Mouse (Mus musculus) left cerebral cortex, postnatal 36 days (tissue): ENCODE results near the gene Mgst2. TPM values are rescaled to one million over a fixed set of nuclear protein-coding genes. Genes with fewer than 3 reads are reported as not detected.

Experiments
- DNase-seq, 2 experiments: peaks; one replicate each; pipeline ENCODE4 v3.0.0; 2021 to 2022; ENCODE audit warnings: low spot score in 2 of 2, mixed read lengths in 1 of 2
- intact Hi-C: fragments of 180-260 bp; cut with DNase I; formaldehyde crosslinking; loops from one replicate; pipeline ENCODE4 v1.15.1; 2025
- total RNA-seq, 2 experiments: library from RNA; stranded (reverse); gene quantifications; 2 replicates each; pipeline ENCODE4 v1.2.3; 2021

The Mgst2 gene
- total RNA-seq, 2 experiments from 2014 or later: not detected

DNA sequence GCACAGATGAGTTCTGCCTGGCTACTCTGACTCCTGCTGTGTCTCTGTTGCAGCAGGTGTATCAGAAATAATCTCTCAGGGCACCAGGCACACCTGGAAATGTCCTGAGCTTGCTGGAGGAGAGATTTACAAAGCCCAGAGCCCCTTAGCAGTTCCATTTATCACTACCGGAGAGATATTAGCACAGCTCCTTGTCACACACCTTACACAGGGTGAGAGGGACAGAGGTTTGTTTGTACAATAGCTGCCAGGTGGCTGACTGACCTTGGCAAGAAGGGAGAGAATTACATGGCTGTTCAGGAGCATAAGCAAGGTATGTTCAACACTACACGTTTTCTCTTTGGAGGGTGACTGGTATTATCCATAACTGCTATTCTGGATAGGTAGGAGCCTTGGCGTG, 35.6 kb downstream of the Mgst2 start:
- no peak for DNase-seq
- intact Hi-C loops: no loop called here

DNA sequence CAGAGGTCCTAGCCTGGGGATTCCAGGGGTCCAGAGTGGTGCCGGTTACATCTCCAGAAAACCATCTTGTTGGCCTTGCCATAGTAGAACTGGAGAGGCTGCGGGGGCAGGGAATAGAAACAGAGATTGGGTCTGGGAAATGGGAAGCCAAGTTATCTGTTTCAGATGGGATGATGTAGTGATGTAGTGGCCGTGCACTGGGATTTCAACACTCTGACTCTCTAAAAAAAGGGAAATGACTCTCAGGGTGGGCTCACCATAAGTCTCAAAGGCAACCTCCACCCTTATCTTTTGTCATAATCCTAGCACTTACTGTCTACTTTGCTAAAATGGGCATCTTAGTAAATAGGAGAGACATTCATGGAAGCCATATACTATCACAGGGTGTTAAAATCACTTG, 37.8 kb downstream of the Mgst2 start:
- DNase-seq: no peak
- intact Hi-C loops: no loop called here

DNA sequence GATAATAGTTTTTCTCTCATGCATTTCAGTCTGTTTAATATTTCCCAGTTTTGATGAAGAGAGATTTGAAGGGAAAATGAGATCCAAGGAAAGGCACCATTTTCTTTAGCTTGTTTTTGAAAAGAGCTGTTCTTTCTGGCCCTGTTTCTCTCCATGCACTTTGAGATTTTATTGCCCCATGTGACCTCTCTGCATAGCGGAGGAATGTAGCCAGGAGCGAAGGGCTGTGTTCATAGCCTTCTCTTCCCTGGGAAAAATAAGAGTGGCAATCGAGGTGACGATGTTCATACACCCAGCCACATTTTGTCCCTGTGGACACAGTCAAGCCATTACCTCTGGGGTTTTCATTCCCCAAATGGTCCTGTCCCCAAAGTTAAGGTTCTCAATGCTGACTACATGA, 40.0 kb downstream of the Mgst2 start:
- no peak for DNase-seq
- intact Hi-C loops: loop anchor here (2.0 to 5.0 kb wide), 5 partner anchors 87 to 497 kb away; no protein-coding TSS in a partner anchor

DNA sequence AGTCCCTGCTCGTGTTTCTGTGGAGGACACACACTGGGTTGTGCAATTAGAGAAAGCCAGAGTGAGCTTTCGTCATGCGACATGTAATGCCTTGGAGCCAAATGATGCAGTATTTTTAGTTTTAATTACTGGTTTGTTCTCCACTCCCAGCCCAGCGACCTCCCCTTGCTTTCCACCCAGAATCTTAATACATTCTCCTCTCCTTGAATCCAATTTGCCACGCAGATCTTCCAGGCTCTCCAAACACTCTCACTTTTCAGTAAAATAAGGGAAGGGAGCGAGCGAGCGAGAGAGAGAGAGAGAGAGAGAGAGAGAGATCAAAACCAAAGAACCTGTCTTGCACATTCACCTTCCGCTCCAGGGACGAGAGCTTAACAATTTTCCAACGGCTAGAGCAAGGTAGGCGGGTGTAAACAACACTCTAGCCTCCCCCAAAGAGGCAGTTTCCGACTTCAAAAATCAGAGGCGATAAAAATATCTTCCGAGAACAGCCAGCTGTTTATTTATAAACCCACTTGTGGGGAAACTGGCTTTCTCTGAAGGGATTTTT, 40.6 kb downstream of the Mgst2 start:
- intact Hi-C loops: loop anchor here (2.0 to 5.0 kb wide), 5 partner anchors 86 to 496 kb away; no protein-coding TSS in a partner anchor
- peak in 1 of 2 experiments; percentile 20 for DNase-seq

DNA sequence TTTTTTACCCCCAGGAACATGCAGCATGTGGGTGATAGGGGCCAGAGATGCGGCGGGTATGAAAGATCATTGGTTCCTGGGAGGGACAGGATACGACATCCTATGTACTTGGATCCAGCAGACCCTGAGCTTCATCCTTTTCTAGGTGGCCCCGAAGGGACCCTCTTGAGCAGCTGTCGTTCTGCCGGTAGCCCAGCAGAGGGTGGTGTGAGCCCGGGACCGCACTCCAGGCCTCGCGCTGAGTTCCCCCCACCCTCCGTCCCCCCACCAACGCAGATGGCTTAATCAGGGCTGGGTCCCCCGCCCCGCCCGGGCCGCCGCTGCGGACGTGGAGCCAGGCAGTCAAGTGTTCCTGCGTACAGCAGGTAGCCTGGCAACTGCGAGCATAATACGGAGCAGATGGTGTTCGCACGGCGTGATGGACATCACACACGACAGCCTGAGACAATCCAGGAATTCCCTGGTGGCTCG, 41.2 kb downstream of the Mgst2 start:
- peak; percentile 73 to 75 for DNase-seq
- intact Hi-C loops: loop anchor here (2.0 to 5.0 kb wide), 5 partner anchors 86 to 496 kb away; no protein-coding TSS in a partner anchor

DNA sequence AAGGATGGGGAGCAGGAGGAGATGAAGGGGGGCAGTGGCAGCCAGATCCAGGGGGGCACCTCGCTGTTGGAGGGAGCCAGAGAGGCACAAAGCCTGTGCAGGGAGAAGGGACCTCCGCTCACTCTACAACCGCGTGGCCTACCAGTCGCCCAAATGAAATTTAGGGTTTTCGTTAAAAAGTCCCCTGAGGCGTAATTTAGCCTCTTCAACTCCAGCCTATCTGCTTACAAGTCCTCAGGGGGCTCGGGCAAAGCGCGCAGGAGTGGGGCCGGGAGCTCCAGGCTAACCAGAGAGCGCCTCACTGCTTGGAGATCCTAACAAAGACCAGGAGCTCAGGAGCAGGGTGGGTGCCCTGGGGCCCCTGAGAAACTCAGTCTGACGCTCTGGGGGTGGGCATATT, 41.8 kb downstream of the Mgst2 start:
- peak in 1 of 2 experiments; percentile 13 for DNase-seq

DNA sequence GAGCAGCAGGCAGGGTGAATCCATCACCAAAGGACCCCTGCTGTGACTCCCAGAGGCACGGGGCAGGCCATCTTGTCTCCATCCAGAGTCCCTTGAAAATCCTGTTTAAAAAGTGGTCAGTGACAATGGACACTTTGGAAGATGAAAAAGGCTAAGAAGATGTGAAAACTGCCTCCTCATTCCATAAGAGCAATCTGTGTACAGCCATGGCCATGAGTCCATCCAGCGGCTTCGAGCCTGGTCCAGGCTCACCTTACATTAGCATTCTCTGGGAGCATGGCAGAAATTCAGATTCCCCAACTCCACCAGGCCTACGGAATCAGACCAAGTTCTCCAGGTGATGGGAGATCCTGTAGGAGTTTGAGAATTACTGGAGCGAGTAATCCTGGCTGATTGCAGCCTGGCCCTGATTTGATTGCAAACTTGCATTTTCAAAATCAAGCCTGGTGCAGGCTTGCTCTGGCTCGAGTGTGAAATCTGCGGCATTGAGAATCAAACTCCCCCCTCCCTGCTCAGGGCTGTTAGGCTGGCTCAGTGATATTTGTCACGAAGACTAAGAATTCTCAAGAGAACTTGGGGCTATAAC, 42.6 kb downstream of the Mgst2 start:
- intact Hi-C loops: loop anchor here (5.0 kb wide), 4 partner anchors 85 to 495 kb away; no protein-coding TSS in a partner anchor
- no peak for DNase-seq

More for the DNA sequence above, 41.8 kb downstream of the Mgst2 start:
- intact Hi-C loops: loop anchor here (2.0 to 5.0 kb wide), 5 partner anchors 85 to 495 kb away; no protein-coding TSS in a partner anchor

DNA sequence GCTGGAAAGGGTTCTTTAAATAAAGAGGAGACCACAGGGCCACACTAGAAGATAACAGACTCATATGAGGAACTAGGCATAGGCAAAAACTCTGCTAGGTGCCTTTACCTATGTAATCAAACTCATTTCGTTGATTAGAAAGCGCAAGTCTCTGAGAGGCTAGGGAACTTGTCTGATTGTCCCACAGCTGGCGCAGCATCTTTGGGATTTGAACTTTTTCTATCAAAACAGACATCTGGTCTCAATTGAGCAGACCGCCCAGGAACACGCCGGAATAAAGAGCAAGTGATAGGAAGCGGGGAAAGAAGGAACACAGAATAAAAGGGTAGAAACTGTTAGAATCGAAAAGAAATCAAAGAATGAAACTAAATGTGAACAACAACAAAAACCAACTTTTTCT, 43.3 kb downstream of the Mgst2 start:
- DNase-seq: no peak
- intact Hi-C loops: loop anchor here (5.0 kb wide), 4 partner anchors 84 to 494 kb away; no protein-coding TSS in a partner anchor

DNA sequence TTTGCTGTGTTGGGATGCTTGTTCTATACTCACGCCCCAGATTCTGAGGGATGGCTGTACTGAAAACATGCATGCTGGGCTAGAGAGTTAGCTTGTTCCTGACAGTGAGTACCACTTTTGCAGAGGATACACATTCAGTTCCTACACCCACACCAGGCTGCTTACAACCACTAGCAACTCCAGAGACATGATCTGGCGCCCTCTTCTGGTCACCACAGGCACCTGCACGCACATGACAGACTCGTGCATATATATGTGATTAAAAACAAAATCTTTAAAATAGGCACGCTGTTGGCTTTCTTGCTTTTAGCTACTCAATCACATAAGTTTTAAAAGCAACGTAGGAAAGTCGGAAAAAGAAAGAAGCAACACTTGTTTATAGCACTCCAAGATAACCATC, 45.1 kb downstream of the Mgst2 start:
- intact Hi-C loops: no loop called here
- no peak for DNase-seq

DNA sequence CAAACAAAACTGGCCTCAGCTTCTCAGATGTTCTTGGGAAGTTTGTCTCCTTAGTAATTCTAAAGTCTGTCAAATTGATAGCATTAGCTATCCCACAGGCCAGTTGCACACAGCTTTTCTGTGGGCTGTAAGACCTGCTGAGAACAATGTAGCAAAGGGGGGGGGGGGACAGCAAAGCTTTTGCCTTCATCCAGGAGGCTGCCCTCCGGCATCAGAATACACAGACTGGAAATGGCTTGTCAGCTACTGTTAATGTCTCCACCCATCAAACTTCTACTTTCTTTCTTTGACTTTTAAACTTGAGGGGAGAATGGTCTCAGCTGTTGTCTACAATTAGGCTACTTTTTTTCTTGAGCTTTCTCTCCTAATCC, 48.2 kb downstream of the Mgst2 start:
- no peak for DNase-seq
- intact Hi-C loops: no loop called here

DNA sequence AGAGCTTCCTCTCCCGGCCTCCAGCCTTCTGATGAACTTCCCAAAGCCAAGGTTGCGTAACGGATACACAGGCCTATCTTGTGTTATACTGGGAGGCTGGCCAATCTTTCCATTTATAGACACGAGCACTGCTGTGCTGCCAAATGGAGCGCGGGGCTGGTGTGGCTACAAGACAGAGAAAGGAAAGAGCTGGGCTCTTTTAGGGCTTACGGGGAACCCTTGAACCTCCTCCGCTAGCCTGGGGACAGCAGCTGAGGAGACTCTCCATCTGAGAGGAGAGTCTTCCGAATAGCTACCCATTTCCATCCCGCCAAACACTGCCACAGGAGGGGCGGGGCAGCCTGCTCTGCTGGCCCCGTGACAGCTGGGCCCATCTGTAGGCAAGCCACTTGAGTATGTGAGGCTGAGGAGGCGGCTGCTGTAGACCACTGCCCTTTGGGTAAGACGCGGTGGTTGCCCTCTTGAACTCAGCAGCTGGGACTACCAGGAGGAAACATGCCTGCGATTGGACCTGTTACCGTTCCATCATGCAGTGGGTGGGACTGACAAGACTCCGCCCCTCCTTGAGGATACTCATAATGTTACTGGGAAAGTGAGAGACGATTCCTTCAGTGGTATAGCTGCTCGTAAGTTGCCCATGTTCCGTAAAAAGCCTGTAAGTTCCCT, 48.7 kb downstream of the Mgst2 start:
- DNase-seq: peak; percentile 73 to 79

DNA sequence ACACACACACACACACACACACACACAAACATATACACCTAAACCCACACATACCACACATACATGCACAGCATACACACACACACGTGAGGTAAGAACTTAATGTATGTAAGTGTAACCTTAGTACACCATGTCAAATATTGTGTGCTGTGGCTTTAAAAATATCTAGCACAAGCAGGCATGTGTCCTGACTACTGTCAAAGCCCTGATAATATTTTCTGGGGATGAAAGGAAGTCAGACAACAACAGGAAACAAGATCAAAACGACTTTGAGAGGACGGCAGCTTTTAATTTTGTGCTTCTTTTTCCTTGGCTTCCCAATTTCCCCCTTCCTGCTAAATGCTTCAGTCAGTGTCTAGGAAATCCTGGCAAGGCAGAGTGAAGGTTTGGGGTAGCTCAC, 52.2 kb downstream of the Mgst2 start:
- no peak for DNase-seq
- intact Hi-C loops: no loop called here

More for the DNA sequence above, 48.7 kb downstream of the Mgst2 start:
- intact Hi-C loops: no loop called here

DNA sequence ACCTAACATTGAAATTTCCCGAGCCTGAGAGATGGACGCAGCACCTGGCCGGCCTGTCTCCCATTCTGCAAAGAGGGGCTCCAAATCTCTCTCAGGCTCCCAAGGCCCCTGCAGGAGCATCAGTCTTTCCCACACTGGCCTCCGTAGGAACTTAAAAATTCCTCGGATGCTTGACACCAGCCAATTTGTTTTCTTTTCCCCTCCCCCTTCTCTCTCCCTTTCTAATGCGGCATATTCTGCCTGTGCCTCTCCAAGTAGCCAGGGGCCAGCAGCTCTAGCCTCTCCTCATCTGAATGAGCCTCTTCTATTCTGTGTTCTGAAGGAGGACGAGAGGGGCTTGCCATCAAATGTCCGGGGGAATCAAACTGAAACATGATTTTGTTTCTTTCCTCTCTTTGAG, 53.1 kb downstream of the Mgst2 start:
- DNase-seq: no peak
- intact Hi-C loops: no loop called here

DNA sequence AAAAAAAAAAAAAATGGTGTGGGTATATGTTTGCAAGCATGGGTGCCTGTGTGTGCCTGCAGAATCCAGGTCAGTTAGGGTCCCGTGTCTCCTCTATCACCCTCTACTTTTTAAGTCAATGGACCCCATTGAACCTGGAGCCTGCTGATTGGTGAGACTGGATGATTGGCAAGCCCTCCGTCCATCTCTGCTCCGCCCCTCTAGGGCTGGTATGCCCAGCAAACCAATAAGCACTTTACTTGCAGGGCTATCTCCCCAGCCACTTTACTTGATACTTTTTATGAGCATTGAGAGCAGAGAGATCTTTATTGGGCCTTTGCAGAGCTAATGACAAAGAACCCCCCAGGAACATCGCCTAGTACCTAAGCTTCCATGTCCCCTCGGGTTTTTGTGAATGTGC, 54.3 kb downstream of the Mgst2 start:
- intact Hi-C loops: no loop called here
- no peak for DNase-seq

DNA sequence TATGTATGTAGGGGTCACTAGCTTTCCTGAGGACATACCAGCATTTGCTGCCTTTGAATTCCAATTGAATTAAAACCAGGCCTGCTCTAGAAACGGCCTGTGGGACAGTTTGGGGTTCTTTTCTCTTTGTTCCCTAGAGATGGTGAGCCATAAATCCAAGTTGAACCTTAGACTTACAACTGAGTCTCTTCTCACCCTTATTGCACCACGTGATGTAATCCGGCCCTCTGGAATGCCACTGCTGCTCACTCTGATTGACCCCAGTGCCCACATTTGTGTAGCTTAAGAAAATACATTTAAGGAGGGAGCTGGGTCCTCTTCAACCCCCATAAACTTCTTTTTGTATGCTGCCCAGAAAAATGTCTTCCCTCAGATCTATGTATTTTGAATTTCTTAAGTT, 57.3 kb downstream of the Mgst2 start:
- DNase-seq: no peak
- intact Hi-C loops: no loop called here

DNA sequence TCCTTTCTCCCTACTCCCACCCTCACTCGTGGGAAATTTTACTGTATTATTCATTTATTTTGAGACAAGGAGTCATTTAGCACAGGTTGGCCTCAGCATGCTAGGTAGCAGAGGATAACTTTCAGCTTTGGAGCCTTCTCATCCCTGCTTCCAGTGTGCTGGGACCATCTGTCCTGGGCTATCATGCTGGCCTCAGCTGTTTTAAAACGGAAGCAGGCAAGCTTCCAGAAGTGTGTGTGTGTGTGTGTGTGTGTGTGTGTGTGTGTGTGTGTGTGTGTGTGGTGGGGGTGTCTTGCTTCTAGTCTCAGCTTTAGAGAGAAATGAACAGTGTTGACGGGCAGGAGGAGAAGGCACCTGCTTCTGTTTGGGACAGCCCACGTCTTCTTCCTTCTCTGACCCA, 57.7 kb downstream of the Mgst2 start:
- no peak for DNase-seq
- intact Hi-C loops: no loop called here

DNA sequence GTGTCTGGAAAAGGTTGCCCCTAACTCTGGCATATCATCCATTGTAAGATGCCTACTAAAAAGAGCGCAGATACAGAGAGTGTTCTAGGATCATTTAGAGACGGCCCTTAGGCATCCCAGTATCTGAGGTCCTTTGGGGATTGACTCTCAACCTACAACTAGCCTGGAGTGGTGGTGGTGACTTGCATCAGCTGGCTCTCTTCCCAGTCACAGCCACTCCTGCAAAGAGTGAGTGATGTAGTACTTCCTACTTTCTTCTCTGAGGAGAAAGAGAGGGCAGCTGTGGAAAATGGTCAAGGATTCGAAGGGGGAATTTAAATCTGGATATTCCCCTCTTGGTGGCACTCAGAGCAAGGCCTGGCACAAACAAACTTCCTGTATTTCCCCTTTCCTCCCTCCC, 59.2 kb downstream of the Mgst2 start:
- intact Hi-C loops: no loop called here
- no peak for DNase-seq

DNA sequence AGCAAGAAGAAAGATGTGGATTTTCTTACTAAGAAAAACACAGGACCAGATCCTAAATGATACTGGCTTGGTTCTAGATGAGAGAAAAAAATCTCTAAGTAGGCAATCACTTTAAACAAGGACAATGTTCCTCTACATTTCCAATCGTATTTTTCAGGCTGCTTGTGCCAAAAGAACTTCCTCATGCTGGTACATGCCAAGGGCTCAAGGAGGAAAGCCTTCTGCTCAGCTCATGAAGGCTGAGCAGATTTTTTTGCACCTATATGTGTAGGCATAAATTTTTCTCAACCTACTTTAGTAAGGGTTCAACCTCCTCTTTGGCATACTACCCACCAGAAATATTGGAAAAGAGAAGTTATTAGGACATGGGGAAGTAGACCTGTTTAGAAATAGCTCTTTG, 59.8 kb downstream of the Mgst2 start:
- no peak for DNase-seq
- intact Hi-C loops: no loop called here

DNA sequence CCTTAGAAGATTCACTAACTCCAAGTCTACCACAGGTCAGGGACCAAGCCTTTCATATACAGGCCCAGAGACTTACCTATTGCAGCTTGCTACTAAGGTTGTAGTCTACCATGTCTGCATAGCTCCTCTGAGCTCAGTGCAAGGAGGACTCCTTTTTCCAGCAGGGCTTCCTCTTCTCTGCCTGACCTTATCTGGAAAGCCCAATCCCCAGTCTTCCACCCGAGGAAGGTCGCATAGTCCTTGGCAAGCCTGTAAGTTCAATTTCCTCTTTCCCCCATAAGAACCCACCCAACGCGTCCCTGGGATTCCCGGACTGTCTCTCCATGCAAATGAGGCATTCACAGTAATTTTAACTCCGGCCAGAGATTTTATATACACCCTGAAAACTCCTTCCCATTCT, 66.1 kb downstream of the Mgst2 start:
- intact Hi-C loops: no loop called here
- DNase-seq: no peak

DNA sequence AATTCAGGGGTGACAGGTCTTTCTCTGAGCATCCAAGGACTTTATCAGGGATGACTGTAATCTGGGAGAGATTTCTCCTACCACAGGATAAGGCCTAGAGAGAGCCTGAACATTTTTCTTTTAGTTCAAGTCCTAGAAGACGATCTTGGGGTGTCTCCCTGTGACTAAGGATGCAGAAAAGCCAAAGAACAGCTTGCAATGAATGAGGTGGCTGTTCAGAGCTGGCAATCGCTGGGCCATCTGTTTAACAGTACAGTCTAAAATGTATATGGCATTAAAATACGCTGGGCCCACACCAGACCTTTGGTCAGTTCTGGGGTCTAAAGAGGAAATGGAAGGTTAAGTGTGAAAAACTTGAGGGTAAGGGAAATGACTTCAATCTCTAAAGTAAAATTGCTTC, 67.3 kb downstream of the Mgst2 start:
- intact Hi-C loops: no loop called here
- DNase-seq: no peak

DNA sequence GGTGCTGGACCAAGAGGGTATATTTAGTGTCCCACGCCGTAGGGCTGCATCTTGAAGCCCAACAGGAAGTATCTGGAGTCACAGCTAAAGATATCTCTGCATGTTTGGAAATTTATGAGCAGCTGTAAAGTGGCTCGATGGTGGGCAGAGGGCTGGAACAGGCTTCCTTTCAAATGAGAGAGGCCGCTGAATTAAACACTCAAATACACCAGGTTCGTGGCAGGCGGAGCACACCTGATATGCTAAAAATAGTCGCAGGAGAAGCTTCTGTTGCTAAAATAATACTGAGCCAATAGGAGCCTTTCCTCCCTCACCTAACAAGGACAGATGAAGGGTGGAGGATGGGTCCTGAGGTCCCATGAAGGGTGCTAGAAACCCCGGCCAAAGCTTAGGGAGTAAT, 67.8 kb downstream of the Mgst2 start:
- DNase-seq: peak in 1 of 2 experiments; percentile 18
- intact Hi-C loops: no loop called here
